Mouse (Mus musculus): ENCODE data around the gene Milr1. TPM values are rescaled to one million over a fixed set of nuclear protein-coding genes. Genes with fewer than 3 reads are reported as not detected.
"Not testable (repeated sequence)": the region's sequence is repeated elsewhere in the genome, so short reads cannot be mapped to it uniquely, and the experiment has no call there.

The Milr1 gene
- total RNA-seq, 2 experiments from 2014 or later = not detected

DNA sequence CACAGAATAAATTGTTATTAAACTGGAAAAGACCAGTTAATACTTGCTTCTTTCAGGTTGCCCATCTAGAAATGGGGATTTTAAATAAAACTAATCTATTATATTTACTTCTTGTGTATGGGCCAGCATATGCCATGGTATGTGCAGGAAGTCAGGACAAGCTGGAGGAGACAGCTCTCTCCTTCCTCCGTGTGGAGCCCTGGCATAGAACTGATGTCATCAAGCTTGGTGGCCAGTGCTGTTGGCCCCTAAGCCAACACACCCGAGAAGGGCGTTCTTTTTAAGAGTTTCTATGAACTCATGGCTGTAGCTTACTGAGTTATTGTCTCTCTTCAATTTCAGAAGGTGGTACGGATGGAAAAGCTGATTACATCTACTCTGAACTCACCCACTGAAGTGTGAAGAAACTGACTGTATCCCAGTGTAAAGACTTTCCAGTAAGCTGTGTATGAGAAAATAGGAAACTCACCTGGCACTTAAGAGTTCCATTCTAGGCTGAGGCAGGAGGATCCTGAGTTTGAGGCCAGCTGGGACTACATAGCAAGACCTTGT lies 15.7 kb downstream of the Milr1 start:
- TF ChIP-seq CTCF (conservative IDR thresholded peaks at IDR 0.05) = no peak
- H3K27ac ChIP-seq = no peak overlapping the region
- DNase-seq (ENCODE audit: low spot score in 2 of 2) = no peak

DNA sequence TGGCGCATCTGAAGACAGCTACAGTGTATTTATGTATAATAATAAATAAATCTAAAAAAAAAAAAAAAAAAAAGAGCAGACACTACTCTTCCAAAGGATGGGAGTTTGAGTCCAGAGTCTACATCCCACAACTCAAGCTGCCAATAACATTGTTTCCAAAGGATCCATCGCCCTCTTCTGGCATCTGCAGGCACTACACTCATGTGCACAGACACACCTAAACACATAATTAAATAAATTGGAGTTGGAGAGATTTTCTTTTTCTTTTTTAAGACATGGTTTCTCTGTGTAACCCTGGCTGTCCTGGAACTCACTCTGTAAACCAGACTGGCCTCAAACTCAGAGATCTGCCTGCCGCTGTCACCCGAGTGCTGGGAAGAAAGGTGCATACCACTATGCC lies 16.5 kb downstream of the Milr1 start:
- DNase-seq (ENCODE audit: low spot score in 2 of 2) = no peak
- H3K4me3 ChIP-seq = no peak overlapping the region
- H3K27ac ChIP-seq = no peak overlapping the region
- TF ChIP-seq CTCF (conservative IDR thresholded peaks at IDR 0.05) = peak; percentile 43

More for the DNA sequence above, 15.7 kb downstream of the Milr1 start:
- no peak overlapping the region for H3K4me3 ChIP-seq

DNA sequence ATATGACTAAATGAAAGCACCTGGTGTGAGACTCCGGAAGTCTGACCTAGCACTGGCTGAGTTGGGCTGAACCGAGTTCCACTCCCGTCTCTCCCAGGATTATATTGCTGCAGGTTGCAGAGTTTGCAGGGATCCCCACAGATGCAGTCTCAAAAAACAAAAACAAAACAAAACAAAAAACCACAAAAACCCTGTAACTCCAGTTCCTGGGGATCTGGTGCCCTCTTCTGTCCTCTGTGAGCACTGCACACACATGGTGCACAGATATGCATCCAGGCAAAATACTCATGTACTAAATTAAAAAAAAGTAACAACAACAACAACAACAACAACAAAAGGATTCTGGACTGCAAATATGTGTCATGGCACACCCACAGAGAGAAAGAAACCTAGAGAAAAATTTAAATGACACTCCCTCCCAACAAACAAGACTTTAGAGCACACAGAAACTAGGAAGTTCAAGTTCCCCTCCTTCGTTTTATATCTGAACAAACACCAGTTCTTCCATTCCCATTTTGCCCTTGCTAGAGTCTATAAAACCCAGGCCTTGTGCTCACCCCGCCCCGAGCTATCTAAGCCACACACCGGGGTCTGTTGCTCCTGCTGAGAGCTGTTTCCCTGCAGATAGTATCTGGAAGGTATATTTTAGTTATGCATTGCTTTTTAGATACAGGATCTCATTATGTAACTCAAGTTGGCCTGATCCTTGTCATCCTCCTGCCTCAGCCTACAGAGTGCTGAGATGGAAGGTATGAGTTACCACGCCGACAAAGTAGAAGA lies 19.4 kb downstream of the Milr1 start:
- H3K27ac ChIP-seq = no peak overlapping the region
- DNase-seq (ENCODE audit: low spot score in 2 of 2) = no peak
- H3K4me3 ChIP-seq = no peak overlapping the region
- peak; percentile 63 for TF ChIP-seq CTCF (conservative IDR thresholded peaks at IDR 0.05)

DNA sequence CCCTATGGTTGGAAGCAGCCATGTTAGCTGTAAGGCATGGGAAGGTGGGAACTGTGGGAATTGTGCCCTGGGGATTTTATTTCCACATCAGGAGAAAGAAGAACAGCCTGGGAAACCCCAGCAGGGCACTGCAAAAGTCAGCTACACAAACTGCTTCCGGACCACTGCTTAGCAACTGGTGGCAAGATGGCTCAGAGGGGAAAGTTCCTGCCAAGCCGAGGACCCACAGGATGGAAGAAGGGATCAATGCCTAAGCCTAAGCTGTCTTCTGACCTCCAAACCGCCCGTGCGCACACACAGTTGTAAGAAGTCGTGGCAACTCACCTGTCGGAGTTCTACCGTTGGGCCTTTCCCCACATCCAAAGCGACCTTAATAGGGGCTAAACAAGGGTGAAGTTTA lies 22.0 kb downstream of the Milr1 start:
- DNase-seq (ENCODE audit: low spot score in 2 of 2) = no peak
- H3K27ac ChIP-seq = no peak overlapping the region

DNA sequence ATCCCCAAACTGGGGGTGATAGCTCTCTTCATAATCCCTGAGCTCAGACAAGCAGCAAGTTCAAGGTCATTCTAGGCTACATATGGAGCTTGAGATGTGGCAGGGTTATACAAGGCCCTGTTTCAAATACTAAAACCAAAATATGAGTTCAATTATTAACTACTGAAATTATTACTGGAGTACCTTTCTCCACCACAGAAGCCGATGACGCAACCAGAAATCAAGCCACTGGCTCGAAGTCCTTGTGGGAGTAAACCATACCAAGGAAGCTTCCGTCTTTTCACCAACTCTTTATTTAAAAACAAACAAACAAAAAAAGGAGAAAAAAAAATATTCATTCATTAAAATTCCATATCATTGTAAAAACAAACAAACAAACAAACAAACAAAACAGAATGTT lies 25.9 kb downstream of the Milr1 start:
- no peak for TF ChIP-seq CTCF (conservative IDR thresholded peaks at IDR 0.05)
- no peak overlapping the region for H3K4me3 ChIP-seq
- no peak overlapping the region for H3K27ac ChIP-seq
- DNase-seq (ENCODE audit: low spot score in 2 of 2) = no peak

More for the DNA sequence above, 22.0 kb downstream of the Milr1 start:
- no peak for TF ChIP-seq CTCF (conservative IDR thresholded peaks at IDR 0.05)
- no peak overlapping the region for H3K4me3 ChIP-seq

DNA sequence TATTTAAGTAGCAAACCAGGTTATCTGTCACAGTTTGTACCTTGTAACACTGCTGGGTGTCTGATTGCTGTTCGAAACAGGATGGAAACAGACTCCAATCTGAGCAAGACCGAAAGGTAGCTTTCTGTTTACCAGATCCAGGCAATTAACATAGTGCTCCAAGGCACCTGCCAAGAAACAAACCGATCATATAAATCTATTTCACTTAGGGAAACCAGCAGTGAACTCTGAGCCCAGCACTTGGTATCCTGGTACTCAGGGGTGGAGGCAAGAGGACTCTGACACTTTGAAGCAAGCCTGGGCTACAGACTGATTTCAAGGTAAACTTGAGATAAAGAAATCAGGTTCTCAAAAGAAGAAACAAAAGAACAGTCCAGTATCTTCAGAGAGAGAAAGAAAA lies 26.4 kb downstream of the Milr1 start:
- Histone ChIP-seq H3K4me3 (no peak overlapping the region), H3K27ac (no peak overlapping the region)
- no peak for TF ChIP-seq CTCF (conservative IDR thresholded peaks at IDR 0.05)

DNA sequence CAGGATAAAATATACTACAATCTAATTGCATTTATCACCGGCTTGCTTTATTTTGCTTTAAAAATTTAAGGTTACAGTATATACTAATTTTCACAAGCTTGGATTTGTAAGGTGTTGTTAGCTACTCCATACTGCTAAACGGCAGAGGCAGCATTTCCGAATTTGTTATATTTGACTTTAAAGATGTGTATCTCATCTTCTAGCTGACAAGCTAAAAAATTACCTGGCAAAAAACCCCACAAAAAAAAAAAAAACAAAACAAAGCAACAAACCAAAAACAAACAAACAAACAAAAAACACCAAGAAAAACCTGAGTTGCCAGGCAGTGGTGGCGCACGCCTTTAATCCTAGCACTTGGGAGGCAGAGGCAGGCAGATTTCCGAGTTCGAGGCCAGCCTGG lies 27.1 kb downstream of the Milr1 start:
- DNase-seq (ENCODE audit: low spot score in 2 of 2) = no peak
- no peak overlapping the region for H3K4me3 ChIP-seq
- no peak overlapping the region for H3K27ac ChIP-seq
- no peak for TF ChIP-seq CTCF (conservative IDR thresholded peaks at IDR 0.05)

More for the DNA sequence above, 26.4 kb downstream of the Milr1 start:
- DNase-seq (ENCODE audit: low spot score in 2 of 2) = no peak

DNA sequence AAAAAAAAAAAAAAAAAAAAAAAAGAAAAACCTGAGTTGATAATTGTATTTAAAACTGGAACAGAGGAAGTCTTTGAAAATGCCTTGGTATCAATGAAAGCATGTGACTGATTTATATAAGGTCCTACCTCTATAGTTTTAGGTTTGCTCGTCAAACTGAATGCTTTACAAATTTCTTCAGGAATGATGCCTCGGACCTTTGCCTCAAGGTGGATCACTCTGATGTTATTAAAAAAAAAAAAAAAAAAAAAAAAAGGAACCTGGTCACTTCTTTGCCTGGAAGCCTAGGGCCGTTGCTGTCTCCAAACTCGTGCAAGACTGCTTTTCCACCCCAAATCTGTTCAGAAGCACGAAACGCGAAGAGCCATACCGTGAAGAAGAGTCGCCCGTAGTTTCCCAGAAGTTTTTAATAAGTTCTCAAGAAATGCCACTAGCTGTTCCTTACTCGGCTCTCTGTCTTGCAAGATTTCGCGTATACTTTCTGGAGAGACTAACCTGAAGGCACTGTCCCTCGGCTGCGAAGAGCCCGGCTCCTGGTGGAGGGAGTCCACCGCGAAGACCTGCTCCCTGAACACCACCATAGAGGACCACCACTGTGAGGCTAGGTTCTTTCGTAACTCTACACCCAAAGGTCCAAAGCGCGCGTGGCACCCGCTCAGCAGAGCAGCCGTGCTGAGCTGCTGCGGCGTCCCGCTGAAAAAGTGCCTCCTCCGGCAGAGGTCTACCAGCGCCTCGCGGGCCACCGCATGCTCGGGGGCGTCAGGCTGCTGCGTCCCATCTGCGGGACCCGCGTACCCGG lies 27.8 kb downstream of the Milr1 start:
- Histone ChIP-seq H3K4me3 (peak overlapping the region; percentile 90), H3K27ac (peak overlapping the region; percentile 91)
- DNase-seq (ENCODE audit: low spot score in 2 of 2) = no peak
- TF ChIP-seq CTCF (conservative IDR thresholded peaks at IDR 0.05) = no peak

DNA sequence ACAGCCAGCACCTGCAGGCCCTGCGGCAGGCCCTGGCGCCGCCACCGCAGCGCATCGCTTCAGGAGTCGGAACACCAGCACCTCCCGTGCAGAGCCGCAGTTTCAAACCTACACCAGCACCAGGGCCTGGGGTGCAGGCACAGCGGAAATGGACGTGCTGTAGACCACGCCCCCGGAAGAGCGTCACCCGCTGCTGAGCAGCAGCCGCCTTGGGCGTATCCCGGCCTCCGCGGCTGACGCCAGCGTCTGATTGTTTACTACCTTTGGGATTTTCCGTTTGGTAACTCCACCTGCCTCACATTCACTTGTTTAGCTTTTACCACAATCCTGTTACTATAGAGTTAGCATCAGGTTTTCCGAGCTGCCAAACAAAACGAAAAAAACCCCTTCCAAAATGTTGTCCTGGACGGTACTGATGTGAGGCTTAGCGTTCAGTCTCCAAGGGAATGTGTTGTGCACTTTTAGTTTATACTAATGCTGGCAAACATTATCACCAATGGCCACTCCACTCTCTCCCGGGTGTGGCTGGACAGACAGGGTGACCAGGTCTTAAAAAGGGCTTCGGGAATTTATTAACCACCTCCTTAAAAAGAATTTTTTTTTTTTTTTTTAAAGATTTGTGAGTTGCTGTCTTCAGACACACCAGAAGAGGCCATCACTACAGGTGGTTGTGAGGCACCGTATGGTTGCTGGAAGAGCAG lies 28.5 kb downstream of the Milr1 start, which contains the start of gene Polg2:
TSS of gene Polg2 (minus strand) at position 150 of the 701 bp plus-strand sequence.
- peak; percentile 90 to 91 for DNase-seq (ENCODE audit: low spot score in 2 of 2)
- H3K27ac ChIP-seq = peak within 1 kb of the TSS; percentile 91
- no peak for TF ChIP-seq CTCF (conservative IDR thresholded peaks at IDR 0.05)
- H3K4me3 ChIP-seq = peak within 1 kb of the TSS; percentile 90

DNA sequence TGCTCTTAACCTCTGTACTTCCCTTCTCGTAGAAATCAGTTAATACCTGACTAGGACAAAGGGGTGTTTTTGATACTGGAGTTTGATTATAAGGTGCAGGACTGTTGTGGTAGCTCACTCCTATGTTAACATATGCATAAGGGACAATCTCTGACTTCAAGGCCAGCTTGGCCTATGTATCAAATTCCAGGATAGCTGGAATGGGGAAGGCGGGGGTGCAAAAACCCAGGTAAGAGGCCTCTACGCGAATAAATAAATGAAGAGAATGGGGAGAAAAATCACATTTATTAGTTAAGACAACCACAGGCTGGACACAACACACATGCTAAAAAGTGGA lies 29.0 kb downstream of the Milr1 start:
- H3K27ac ChIP-seq = peak overlapping the region; percentile 91
- no peak overlapping the region; the same call in 1 of the 2 replicates for H3K4me3 ChIP-seq
- no peak for TF ChIP-seq CTCF (conservative IDR thresholded peaks at IDR 0.05)
- no peak for DNase-seq (ENCODE audit: low spot score in 2 of 2)

DNA sequence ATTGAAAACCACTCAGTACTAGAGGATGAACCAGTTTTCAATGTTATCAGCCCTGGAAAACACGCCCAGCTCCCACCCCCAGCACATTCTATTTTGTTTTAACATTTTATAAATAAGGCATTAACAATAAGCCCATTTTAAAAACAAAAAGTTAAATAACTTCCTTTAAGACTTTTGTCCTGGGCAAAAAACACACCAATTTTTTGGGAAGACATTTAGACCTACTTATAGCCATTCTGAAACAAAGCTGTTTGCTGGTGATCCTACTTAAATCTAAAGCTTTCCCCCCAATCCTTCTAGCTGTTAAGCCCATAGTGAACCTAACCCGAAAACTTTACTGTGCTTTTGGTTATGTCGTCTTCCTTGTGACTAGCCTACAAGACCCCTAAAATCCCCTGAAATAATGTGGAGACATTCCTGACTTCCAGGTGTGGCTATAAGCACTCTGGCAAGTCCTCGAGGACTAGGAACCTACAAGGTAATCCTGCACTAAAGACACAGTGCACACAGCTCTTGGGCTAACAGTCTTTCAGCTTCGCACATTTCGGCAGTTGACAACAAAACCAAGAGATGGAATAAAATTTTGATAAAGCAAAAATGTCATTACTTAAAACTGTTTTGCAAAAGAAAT lies 29.7 kb downstream of the Milr1 start:
- Histone ChIP-seq H3K27ac (no peak overlapping the region), H3K4me3 (no peak overlapping the region)
- TF ChIP-seq CTCF (conservative IDR thresholded peaks at IDR 0.05) = no peak
- DNase-seq (ENCODE audit: low spot score in 2 of 2) = no peak

DNA sequence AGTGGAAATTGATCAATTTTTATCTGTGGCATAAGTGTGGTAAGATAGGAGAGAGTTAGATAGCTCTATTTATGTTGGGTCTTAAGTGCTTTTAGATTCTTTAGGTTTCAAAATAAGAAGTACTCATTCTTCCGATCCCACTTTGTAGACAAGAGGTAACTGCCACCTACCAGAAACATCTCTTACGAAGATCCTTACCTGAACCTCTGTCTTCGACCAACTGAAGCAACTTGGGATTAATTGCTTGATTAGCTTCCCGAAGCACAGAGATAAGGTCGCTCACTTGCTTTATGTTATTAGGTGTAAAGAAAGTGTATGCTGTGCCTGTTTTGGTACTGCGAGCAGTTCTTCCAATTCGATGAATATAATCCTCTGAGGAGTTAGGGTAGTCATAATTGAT lies 31.2 kb downstream of the Milr1 start:
- H3K27ac ChIP-seq; H3K4me3 ChIP-seq; DNase-seq (ENCODE audit: low spot score in 2 of 2): not testable (repeated sequence)

Data from layer of hippocampus, adult 2 months (tissue).